Mouse (Mus musculus) forebrain, embryonic 16.5 days (tissue): Measurements from ENCODE around the gene Pkdrej. TPM values are rescaled to one million over a fixed set of nuclear protein-coding genes. Genes with fewer than 3 reads are reported as not detected.

Experiments used
- ATAC-seq: fragments of 200-750 bp; cut with Nextera tagmentation; 2 replicates; pipeline ENCODE4 v1.8.0; 2017; ENCODE audit warnings: mild to moderate bottlenecking, moderate library complexity
- H3K27ac ChIP-seq: fragments of 300-500 bp; sonication (generic); 2 replicates; pipeline ENCODE4 v1.5.1; 2014; ENCODE audit warnings: low read length, control low read depth
- H3K27me3 ChIP-seq: fragments of 300-500 bp; sonication (generic); replicated peaks from 2 replicates; pipeline ENCODE4 v1.6.1; 2014; ENCODE audit warnings: low read length; ENCODE audit not compliant: control insufficient read depth, insufficient read depth
- H3K36me3 ChIP-seq: fragments of 300-500 bp; sonication (generic); 2 replicates; pipeline ENCODE4 v1.6.1; 2014; ENCODE audit not compliant: control insufficient read depth, insufficient read depth
- H3K4me1 ChIP-seq: fragments of 300-500 bp; sonication (generic); replicated peaks from 2 replicates; pipeline ENCODE4 v1.6.1; 2014; ENCODE audit warnings: low read length; ENCODE audit not compliant: control insufficient read depth, insufficient read depth
- H3K4me2 ChIP-seq: fragments of 300-500 bp; sonication (generic); 2 replicates; pipeline ENCODE4 v1.6.1; 2014; ENCODE audit warnings: mild to moderate bottlenecking, low read length, control low read depth
- H3K4me3 ChIP-seq: fragments of 300-500 bp; sonication (generic); replicated peaks from 2 replicates; pipeline ENCODE4 v1.5.1; 2014; ENCODE audit warnings: mild to moderate bottlenecking, low read length, control low read depth
- H3K9ac ChIP-seq: fragments of 300-500 bp; sonication (generic); replicated peaks from 2 replicates; pipeline ENCODE4 v1.6.1; 2014; ENCODE audit warnings: low read depth, low read length, control low read depth
- H3K9me3 ChIP-seq: fragments of 300-500 bp; sonication (generic); 2 replicates; pipeline ENCODE4 v1.6.1; 2016; ENCODE audit warnings: low read length; ENCODE audit not compliant: control insufficient read depth
- WGBS: fragments of 180-500 bp; shearing (Covaris S2); extraction: QIAGEN DNeasy Blood & Tissue Kit; methylation state at CpG from one replicate; pipeline ENCODE4 v1.1.7; 2014; 5-methylcytosine and 5-hydroxymethylcytosine counted together
- polyA plus RNA-seq: library from polyadenylated mRNA; unstranded; fragments of >200 nt; fragmentation: Nextera tagmentation; extraction: Ambion mirVana; gene quantifications from 2 replicates; pipeline ENCODE4 v1.2.1, GENCODE M21; 2015

The Pkdrej gene
- polyA plus RNA-seq, 1 experiment from 2014 or later = 0.04 TPM

DNA sequence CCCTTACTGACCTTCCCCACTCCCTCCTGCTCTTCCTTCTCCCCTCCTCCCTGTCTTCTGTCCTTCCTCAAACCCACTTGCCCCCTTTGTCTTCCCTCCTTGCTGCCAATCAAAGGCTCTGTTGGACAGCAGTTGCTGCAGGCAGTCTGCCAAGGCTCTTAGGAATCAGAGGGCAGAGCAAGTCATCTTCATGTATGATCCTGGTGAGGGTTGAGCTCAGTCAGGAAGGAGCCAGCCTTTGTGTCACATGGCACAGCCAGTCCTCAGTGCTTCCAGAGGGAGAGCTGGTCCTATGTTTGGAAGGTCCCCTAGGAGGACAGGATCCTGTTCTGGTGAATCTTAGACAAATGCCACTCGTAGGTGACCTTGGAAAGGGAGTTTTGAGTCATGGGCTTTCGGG, 18.6 kb downstream of the Pkdrej start:
- Histone ChIP-seq H3K9me3 (no peaks in the 10 kb centered on the region), H3K27me3 (no peaks in the 10 kb centered on the region), H3K27ac (no peak overlapping the region), H3K36me3 (no peaks in the 10 kb centered on the region), H3K4me3 (no peak overlapping the region), H3K9ac (no peak overlapping the region), H3K4me2 (no peak overlapping the region), H3K4me1 (no peaks in the 10 kb centered on the region)
- ATAC-seq = no peak
- WGBS = 86% methylated on average over 2 of the region's 2 CpGs

DNA sequence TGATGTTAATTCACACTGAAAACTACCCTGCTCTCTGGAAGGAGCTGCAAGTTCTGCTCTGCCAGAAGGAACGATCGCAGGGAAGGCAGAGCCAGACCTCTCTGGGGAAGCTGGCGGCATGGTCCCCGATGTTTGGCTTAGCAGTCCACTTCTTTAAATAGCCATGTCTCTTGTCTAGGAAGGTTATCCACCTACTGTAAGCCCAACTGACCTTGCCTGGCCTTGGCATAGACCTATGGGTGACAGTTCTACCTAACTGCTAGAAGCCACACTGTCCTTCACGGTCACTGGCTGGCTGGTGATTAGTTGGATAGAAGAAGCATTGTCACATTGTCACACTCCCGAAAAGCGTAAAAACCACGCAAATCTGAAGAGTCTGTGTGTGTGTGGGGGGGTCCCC, 22.9 kb downstream of the Pkdrej start:
- no peaks in the 10 kb centered on the region for H3K36me3 ChIP-seq
- 92% methylated on average over 8 of the region's 8 CpGs for WGBS
- H3K4me3 ChIP-seq = no peak overlapping the region
- no peak for ATAC-seq
- no peaks in the 10 kb centered on the region for H3K9me3 ChIP-seq
- no peaks in the 10 kb centered on the region for H3K4me1 ChIP-seq
- H3K27ac ChIP-seq = no peak overlapping the region
- no peaks in the 10 kb centered on the region for H3K27me3 ChIP-seq
- H3K4me2 ChIP-seq = no peak overlapping the region
- no peak overlapping the region for H3K9ac ChIP-seq

DNA sequence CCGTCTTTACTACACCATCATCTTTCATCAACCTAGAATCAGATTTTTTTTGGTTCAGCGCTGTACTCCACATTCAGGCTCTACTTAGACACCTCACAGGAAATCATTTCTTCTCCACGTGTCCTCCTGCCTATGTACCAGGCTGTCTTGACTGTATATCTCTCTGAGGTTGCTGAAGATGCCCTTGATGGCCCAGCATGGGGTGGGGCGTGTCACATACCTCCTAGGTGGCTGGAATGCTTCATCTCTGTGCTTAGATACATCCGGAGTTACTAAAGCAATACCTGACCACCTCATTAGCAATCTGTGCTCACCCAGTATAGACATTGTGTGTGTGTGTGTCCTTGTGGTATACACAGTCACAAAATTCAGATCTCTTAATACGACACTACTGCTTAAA, 26.0 kb downstream of the Pkdrej start:
- Histone ChIP-seq H3K4me3 (no peak overlapping the region), H3K27ac (no peak overlapping the region), H3K27me3 (no peaks in the 10 kb centered on the region), H3K36me3 (no peaks in the 10 kb centered on the region), H3K9me3 (no peaks in the 10 kb centered on the region), H3K4me2 (no peak overlapping the region), H3K9ac (no peak overlapping the region), H3K4me1 (no peaks in the 10 kb centered on the region)
- no peak for ATAC-seq
- WGBS = 84% methylated on average over 6 of the region's 6 CpGs

DNA sequence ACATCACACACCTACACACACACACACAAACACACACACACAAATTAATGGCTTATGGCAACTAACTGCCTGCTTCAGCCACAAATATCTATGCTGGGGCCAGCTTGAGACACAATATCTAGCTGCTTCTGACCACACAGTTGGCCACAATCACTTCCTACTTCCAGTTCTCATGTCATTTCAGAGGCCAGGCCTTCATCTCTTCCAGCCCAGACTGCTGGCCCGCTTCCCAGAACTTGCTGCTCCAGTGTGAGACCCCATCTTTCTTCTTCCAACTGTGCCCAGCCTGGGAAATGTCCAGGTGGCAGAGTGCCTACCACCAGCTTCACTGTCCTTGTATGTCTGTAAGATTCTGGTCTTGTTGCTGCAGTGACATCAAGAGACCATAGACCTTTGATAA, 28.7 kb downstream of the Pkdrej start:
- Histone ChIP-seq H3K9me3 (no peaks in the 10 kb centered on the region), H3K4me3 (no peak overlapping the region), H3K27me3 (no peaks in the 10 kb centered on the region), H3K27ac (no peak overlapping the region), H3K9ac (no peak overlapping the region), H3K36me3 (no peaks in the 10 kb centered on the region), H3K4me1 (no peaks in the 10 kb centered on the region), H3K4me2 (no peak overlapping the region)
- ATAC-seq = no peak
- WGBS = 72% methylated on average over 1 of the region's 1 CpGs

DNA sequence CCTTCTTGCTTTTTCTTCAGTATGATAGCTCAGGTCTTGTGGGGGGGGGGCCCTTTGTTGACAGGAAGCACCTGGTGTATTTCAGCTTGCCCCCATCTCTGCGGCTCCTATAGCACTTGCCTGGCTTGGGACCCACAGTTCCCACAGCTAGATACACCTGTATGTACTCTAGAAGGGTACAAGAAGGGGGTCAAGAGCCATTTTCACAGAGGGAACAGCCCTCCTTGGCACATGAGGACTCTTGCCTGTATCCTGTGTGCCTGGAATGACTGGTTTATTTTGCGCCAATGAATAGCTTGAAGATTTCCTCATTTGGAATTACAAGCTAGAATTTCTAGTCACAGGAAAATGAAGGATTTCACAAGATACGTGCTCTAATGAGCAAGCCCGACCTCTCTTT, 30.1 kb downstream of the Pkdrej start:
- Histone ChIP-seq H3K9me3 (no peaks in the 10 kb centered on the region), H3K36me3 (no peaks in the 10 kb centered on the region), H3K27me3 (no peaks in the 10 kb centered on the region), H3K4me1 (no peaks in the 10 kb centered on the region), H3K4me3 (no peak overlapping the region), H3K27ac (no peak overlapping the region), H3K4me2 (no peak overlapping the region), H3K9ac (no peak overlapping the region)
- ATAC-seq = no peak
- 89% methylated on average over 4 of the region's 4 CpGs for WGBS

DNA sequence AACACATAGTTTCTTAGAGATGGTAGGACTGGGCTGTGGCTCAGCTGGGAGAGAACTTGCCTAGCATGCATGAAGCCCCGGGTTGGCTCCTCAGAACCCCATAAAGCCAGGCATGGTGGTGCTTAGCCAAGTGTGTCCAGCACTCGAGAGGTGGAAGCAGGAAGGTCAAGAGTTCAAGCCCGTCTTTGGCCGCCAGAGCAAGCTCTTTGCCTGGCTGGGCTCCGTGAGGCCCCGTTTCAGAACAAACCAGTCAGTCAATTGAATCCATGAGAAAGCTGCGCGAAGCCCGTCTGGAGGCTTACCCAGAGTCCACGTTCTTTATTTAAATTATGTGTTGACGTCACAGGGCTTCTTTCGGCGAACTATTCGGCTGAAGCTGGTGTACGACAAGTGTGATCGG, 32.9 kb downstream of the Pkdrej start:
- Histone ChIP-seq H3K9me3 (no peaks in the 10 kb centered on the region), H3K36me3 (no peaks in the 10 kb centered on the region), H3K4me1 (no peaks in the 10 kb centered on the region), H3K27ac (no peak overlapping the region), H3K9ac (no peak overlapping the region), H3K4me3 (no peak overlapping the region), H3K27me3 (no peaks in the 10 kb centered on the region), H3K4me2 (no peak overlapping the region)
- 82% methylated on average over 16 of the region's 16 CpGs for WGBS
- no peak for ATAC-seq

DNA sequence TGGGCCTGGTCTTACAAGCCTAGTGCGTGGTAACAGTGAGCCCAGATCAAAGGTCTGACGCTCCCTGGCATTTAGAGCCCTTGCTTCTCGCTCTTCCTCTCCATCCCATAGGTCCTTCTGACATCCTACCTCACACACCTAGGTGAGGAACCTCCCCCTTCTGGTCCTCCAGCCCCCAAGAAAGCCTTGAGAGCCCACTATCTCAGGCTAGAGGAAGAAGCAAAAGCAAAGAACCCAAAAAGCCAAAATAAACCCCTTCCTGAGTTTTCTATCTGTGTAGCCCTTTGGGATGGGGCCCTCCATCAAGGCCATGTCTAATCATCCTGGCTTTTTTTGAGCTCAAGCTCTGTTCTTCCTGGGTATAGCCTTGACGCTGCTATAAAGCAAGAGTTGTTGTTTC, 33.5 kb downstream of the Pkdrej start:
- no peaks in the 10 kb centered on the region for H3K27me3 ChIP-seq
- no peak overlapping the region for H3K27ac ChIP-seq
- 88% methylated on average over 4 of the region's 4 CpGs for WGBS
- H3K9ac ChIP-seq = no peak overlapping the region
- no peaks in the 10 kb centered on the region for H3K36me3 ChIP-seq
- no peaks in the 10 kb centered on the region for H3K4me1 ChIP-seq
- H3K9me3 ChIP-seq = no peaks in the 10 kb centered on the region
- no peak overlapping the region for H3K4me2 ChIP-seq
- no peak overlapping the region for H3K4me3 ChIP-seq
- ATAC-seq = no peak

DNA sequence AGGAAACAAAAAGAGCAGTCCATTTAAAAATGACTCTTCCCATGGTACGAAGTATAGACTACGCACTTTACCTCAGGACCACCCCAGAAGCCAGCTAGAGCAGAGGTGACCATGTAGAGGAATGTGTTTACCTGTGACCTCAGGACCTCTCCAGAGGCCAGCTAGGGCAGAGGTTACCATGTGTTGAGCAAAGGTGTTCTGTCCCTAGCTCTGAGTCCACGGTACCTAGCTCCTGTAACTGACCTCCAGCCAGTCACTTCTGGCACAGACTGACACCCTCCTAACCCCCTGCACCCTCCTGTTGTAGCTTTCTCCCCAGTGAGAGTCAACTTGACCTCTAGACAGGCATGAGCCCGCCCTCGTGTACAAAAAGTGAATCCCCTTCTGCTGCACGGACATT, 34.1 kb downstream of the Pkdrej start:
- Histone ChIP-seq H3K27ac (no peak overlapping the region), H3K9ac (no peak overlapping the region), H3K9me3 (no peaks in the 10 kb centered on the region), H3K4me2 (no peak overlapping the region), H3K4me1 (no peaks in the 10 kb centered on the region), H3K36me3 (no peaks in the 10 kb centered on the region), H3K4me3 (no peak overlapping the region), H3K27me3 (no peaks in the 10 kb centered on the region)
- 94% methylated on average over 6 of the region's 6 CpGs for WGBS
- no peak for ATAC-seq

DNA sequence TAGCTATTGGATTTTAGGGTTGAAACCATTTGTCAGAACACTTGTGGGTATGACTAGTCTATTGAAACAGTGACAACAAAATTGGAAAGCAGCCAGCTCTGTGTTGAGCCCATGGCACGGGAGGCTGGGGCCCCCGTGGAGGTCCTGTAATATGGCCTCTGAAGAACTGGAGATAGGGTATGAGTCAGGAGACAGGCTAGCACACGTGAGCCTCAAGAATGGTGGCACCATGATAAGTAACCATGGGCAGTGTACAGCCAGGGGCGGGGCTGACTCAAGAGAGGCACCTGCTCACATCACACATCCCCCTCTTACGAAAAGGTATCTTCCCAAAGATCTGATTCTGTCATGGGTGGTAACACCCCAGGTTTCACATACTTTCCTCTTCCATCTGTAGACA, 34.8 kb downstream of the Pkdrej start:
- Histone ChIP-seq H3K4me2 (no peak overlapping the region), H3K27me3 (no peaks in the 10 kb centered on the region), H3K4me3 (no peak overlapping the region), H3K27ac (no peak overlapping the region), H3K36me3 (no peaks in the 10 kb centered on the region), H3K9ac (no peak overlapping the region), H3K4me1 (no peaks in the 10 kb centered on the region), H3K9me3 (no peaks in the 10 kb centered on the region)
- ATAC-seq = no peak
- WGBS = 63% methylated on average over 5 of the region's 5 CpGs

DNA sequence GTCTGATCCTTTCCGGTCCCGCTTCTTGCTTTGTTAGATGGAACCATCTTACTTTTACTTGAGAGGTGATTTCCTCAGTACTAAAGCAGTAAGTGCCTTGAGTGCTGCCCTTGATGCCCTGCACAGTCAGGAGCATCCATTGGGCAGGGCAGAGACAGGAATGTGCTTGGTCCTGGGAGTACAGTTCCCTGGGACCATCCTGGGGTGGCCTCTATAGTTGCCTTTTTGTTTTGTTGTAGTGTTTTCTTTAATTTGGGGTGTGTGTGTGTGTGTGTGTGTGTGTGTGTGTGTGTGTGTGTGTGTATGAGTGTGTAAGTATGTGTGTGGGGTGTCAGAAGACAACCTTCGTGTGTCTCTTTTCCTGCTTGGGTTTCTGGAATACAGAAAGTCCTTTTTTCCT, 37.2 kb downstream of the Pkdrej start:
- no peak overlapping the region for H3K4me2 ChIP-seq
- no peak overlapping the region for H3K9ac ChIP-seq
- H3K27ac ChIP-seq = no peak overlapping the region
- no peaks in the 10 kb centered on the region for H3K27me3 ChIP-seq
- ATAC-seq = no peak
- H3K4me3 ChIP-seq = no peak overlapping the region
- no peaks in the 10 kb centered on the region for H3K9me3 ChIP-seq
- no peaks in the 10 kb centered on the region for H3K36me3 ChIP-seq
- no peaks in the 10 kb centered on the region for H3K4me1 ChIP-seq
- WGBS = 92% methylated on average over 3 of the region's 3 CpGs
